Mouse (Mus musculus): ENCODE results near the gene Mrpl37.

DNA sequence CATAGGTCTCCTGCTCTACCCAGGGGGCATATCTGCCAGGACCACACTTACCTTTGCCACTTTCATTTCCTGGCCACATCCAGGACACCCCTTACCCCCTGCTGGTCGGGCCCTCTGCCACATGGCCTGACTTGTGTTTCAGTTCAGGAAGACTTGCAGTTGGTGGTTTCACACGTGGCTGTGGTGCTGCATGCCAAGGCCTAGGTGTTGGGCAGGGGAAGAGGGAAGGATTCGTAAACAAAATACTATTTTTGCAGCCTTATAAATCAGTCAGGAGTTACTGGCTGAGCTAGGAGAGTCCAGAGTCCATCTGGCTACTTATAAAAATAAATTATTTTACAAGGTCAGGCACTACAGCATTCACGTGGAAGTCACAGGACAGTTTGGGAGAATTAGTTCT, 60.4 kb downstream of the Mrpl37 start:
- TF ChIP-seq POLR2A (IDR thresholded peaks at IDR 0.05; ENCODE audit: insufficient read depth, low read length): no peak
- no peak for TF ChIP-seq EP300 (IDR thresholded peaks at IDR 0.05; ENCODE audit: insufficient read depth, low read depth, low read length)
- TF ChIP-seq CTCF (IDR thresholded peaks at IDR 0.05; ENCODE audit: low read depth, low read length): no peak

All from ES-Bruce4 (cell line).